Mouse (Mus musculus): Measurements from ENCODE around the gene Gm20379. TPM values are rescaled to one million over a fixed set of nuclear protein-coding genes. Genes with fewer than 3 reads are reported as not detected.
A peak's percentile ranks its signal among the peaks of the same experiment; 100 is the strongest.

The Gm20379 gene
- total RNA-seq (2021), result not detected
- long read RNA-seq, experiment 1, result 0 reads
- long read RNA-seq, experiment 2, result 0 reads

DNA sequence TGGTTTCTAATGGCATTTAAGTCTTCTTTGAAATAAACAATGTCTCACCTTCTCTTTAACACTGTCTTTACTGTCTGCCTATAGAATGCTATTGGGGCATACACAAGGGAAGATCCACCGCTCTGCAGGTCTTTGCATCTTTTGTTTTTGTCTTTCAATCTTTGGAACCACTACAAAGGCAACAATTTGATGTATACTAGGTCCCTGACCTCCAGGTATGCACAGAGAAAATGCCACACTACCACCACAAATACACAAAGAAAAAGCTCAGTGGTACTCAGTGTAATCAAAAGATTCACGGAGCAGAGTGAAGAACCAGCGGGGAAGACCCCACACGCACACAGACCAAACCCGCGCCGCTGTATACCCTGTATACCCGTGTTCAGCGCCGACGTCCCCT, at the start of gene Gm20379:
Gene Gm20379, plus strand, starts transcription at position 301 of the 400 bp plus-strand sequence.
- intact Hi-C loops (cut with DNase I), result no loop called here
- DNase-seq, result no peak

DNA sequence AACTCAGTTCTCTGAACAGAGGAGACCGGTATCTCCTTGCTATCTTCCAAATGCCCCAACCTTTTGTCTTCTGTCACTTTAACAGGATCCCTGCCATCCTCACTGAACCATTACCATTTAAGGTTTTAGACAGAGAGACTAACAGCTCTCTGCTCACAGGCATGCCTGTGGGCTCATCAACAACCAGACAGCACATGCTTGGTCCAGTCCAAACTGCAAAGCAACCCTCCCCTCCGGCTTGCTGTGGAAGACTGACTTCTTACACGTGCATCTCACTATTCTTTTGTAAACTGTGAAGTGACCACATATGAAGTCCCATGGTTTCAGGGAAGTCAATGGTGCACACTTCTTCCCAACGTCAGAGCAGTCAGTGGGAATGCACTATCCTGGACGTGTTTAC, 44.5 kb upstream of the Gm20379 start:
- intact Hi-C loops (cut with DNase I), result no loop called here
- DNase-seq, result no peak

DNA sequence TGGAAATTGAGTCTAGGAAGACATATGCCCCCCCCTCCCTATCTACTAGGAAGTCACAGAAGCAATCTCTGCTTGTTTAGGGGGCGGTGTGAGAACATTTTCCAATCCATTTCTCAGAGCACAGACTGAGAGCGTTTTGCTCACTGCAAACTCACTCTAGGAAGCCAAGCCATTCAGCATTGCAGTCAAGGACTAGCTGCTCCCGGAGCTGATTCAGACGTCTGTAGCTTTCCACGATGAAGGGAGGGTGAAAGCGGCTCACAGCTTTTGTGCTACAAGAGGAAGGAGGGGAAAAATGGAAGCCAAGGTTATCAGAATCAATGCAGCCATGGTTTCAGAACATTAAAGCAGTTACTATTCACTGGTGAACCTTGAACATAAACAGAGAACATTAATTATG, 42.2 kb upstream of the Gm20379 start:
- intact Hi-C loops (cut with DNase I), result no loop called here
- no peak for DNase-seq

DNA sequence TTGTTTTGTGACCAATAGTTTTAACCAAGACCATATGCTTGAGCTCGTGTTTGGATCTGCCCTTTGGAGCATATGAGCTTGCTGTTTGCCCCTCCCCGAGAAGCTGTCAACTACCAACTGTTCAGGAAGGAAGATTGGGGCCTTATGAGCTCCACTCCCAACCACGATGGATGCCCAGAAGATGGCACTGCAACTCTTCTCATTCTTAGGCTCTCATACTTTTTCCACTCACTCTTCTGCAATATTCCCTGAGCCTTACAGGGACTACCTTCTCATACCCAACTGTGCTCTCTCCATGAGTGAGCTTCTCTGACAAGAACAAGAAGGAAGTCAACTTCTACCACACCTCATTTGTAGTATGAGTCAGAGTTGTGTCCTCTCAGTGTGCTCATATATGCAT, 38.7 kb upstream of the Gm20379 start:
- no peak for DNase-seq
- intact Hi-C loops (cut with DNase I), result no loop called here

DNA sequence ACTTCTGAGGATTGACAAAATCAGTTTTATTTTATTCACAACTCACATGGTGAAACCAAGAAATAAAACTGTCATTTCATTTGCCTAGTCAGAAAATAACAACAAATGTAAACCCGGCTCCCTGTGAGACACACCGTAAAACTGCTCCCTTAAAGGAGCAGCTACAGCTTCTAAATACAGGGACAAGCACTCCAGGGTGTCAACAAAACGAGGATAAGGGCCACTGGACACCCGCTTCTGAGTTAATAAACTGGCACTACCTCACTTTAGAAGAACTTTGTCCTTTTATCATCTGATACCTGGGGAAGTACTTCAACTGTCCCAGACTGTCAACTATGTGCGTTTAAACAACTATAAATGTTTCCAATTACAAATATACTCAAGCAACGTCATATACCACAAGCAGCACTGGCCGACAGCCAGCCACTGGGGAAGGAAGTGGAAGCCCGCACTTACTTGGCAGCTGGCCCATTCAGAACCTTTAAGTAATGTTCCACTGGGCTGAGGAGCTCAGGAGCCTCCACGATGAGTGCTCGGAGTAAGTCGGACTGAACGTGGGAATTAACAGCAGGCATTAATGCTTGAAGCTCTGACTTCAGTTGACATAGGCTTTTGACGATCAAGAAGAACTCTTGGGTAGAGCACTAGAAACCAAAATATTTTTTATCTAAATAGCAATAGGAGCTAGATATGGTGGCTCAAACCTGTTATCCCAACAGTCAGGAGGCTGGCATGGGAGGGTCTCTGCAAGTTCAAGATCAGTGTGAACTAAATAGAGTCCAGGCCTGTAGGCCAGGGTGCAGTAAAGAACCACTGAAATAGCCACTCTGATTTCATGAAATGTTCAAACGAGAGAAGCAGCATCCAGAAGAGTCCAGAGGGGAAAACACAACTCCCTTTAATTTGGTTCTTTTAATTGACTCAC, 31.2 kb upstream of the Gm20379 start:
- intact Hi-C loops (cut with DNase I), result no loop called here
- DNase-seq, result peak; percentile 71 to 76

DNA sequence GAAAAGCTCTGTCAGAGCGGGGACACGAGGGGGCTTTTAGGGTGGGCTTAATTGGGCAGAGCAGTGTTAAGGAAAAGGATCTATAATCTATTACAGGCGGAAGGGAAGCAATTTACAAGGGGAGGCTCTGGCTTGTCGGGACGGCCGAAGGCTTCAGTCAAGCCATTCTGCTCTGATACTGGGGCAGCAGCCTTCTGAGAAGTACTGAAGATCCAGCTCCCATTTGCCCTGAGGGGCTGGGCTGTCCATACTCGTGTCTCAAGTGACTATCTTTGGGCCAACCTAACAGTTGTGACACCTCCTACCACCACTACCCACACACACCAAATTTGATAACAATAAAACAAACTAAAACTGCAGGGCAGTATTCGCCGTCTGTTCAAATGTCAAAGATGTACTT, 30.5 kb upstream of the Gm20379 start:
- intact Hi-C loops (cut with DNase I), result no loop called here
- DNase-seq, result no peak

DNA sequence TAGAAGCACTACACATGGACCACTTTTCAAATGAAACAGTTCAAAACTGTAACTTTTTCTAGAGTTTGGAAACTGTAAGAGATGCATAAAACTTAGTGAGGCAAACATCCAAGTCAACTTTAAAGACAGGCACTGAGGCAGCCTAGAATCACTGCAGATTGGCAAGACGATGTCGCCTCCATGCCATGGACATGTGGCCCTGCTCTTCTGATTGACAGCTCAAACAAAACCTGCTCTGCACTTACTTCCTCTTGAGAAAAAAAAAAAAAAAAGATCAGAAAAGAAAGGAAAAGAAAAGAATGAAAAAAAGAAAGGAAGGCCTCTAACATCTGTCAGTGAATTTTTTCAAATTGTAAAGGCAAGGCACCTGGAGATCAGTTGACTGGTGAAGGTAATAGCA, 28.8 kb upstream of the Gm20379 start:
- intact Hi-C loops (cut with DNase I), result no loop called here

DNA sequence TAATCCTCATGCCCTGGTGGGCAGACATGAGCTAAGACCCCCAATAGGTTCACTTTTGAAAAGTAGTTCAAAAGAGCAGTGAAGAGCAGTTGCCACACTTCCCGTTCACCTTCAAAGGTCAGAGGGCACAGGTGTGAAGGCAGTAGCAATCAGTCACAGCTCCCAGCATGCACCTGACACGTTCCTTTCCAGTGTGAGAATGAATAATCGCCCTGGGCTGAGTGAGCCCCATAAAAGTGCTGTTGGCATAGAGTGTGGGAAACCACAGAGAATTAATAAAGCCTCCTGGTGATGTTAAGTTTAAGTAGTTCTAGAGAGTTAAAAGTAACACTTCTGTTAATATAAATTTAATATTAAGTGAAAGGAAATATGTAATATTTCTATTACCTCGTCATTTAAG, 14.2 kb upstream of the Gm20379 start:
- DNase-seq, result no peak
- intact Hi-C loops (cut with DNase I), result no loop called here

More for the DNA sequence above, 28.8 kb upstream of the Gm20379 start:
- DNase-seq, result no peak

DNA sequence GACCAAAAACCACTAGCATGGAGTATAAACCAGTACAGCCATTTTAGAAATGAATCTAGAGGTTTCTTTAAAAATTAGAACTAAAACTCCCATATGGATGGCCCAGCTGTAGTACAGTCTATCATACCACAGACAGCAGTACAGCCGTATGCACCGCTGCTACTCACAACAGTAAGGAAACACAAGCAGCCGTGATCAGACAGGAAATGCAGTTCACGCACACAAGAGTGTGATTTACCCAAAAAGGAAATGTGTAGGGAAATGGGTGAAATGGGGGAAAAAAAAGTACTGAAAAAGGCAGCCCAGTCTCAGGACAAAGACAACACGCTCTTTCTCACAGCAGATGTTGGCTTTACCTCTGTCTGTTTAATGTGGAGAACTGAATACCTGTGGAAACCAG, 11.9 kb upstream of the Gm20379 start:
- intact Hi-C loops (cut with DNase I), result no loop called here
- DNase-seq, result no peak

DNA sequence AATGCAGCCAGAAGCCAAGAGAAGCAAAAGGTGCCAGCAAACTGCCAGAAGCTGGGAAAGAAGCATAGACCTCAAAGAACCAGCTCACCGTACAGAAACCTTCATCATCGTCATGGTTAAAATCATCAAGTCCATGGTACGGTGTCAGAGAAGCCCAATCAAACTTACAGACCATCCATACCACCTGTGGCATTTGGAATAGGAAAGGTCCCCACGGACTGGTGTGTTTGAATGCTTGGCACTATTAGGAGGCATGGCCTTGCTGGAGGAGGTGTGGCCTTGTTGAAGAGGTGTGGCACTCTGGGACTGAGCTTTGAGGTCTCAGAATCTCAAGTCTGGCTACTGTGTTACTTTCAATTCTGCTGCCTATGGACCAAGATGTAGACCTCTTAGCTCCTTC, 9.3 kb upstream of the Gm20379 start:
- intact Hi-C loops (cut with DNase I), result no loop called here
- DNase-seq, result no peak

DNA sequence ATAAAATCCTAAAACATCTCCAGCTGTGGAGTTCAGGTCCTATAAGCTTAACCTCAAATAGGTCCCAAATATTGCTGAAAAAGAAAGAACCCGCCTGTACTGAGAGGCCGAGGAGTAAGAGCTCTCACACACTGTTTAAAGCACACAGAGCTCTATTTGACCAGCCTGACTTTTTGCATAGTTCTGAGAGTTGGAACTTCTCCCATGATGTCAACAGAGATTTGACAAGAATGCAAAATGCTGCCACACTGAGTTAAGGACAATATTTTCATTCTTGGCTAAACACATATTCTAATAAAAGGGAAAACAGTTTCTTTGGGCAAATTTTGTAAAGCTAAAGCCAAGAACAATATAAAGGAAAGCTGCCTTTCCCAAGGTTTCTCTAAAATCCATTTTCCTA, 8.8 kb upstream of the Gm20379 start:
- no peak for DNase-seq
- intact Hi-C loops (cut with DNase I), result no loop called here

DNA sequence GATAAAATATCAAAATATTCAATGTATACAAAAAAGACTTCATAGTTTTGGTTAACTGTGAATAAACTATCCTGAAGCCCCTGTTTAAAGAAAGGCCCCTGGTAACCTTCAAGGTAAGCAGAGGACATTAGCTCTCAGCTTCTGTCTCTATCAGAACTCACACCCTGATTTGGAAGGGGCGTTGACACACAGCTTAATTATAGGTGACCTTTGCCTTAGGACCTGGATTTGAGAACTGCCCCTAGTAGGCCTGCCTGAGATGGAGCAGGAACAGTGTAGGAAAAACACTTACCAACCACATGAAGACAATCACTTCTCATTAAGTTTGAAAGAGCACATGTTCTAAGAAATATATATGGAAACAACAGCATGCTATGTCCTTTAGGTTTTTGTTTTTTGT, 6.3 kb upstream of the Gm20379 start:
- DNase-seq, result no peak

DNA sequence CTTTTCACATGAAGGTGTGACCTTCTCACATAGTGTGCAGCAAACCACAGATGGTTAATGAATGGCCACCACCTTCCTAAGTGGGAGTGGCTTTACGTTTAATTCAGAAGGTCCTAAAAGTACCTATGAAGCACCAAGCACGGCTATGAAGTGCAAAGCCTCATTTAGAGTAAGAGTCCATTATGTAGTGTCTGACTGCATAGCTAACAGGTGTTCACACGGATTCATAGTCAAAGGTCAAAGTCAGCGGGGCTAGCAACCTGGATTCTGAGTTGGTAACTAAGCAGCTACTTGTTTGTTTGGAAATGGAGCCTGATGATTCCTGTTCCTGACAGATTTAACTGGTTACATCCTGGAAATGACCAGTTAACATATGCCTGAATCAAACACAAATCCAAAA, 4.0 kb upstream of the Gm20379 start:
- DNase-seq, result no peak
- intact Hi-C loops (cut with DNase I), result no loop called here

More for the DNA sequence above, 6.3 kb upstream of the Gm20379 start:
- intact Hi-C loops (cut with DNase I), result no loop called here

DNA sequence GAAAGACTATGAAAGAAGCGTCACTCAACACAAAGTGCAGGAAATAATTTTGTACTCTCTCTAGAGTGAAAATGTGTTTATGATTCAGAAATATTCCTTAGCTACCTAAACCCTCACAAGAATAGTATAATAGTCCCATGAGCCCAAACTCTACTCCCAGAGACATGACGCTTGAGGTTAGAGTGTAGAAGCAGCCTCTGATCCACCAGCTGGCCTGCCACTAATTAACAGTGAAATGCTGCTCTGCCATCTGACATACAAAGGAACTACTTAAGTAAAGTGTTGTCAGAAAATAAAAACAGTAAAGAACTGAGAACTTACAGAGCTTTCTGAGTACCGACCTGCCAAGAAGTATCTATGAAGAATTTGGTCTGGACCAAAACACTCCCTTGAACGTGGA, 3.3 kb upstream of the Gm20379 start:
- intact Hi-C loops (cut with DNase I), result no loop called here
- DNase-seq, result no peak

DNA sequence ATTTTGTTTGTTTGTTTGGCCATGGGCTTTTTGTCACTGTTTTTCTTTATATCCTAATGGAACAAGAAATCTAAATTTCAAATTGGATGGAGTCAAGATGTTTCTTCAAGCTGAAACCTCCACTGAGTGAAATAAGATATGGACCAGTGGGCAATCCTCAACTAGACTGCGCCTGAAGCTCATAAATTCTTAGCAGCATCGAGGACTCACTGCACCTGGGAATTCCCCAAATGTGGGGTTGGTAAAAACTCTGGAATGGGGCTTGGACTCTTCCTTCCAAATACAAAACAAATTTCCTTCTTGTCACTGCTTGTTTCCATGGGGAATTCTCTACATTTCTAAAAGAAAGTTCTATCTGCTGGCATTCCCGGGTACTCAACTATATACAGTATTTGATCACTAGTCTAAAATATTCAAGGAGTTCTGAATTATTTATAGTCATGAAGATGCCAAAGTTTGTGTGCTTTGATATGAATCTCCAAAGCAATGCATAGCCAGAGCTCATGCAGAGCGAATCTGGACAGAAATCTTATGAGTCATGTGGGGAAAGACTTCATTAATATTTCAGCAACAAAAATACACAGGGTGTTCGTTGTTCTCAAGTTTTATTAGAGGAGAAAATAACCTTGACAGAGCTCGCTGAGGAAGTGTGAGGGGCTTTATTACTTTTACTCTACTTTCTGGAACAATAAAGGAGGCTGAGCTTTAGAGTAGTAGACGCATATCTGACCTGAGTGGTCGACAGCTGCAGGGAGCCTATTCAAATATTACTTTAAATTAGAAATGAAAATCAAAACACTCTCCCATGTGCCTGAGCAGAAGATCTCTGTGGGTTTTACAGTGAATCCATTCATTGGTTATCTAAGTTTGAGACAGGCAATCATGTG, 2.5 kb upstream of the Gm20379 start:
- intact Hi-C loops (cut with DNase I), result no loop called here
- DNase-seq, result no peak

DNA sequence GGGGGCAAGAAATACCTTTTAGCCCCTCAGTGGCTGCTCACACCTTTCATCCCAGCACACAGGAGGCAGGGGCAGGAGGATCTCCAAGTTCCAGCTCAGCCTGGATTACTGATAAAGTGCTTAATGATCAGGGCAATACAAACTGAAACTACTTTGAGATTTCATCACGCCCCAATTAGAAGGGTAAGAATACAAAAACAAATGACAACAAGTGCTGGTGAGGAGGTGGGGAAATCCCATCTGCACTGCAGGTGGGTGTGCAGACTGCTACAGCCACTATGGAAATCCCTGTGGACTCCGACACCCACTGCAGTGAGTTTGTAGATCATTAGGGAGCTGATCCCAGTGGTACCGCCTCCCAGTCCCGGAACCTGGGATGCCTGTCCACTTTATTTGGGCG, 1.5 kb upstream of the Gm20379 start:
- intact Hi-C loops (cut with DNase I), result no loop called here
- no peak for DNase-seq

DNA sequence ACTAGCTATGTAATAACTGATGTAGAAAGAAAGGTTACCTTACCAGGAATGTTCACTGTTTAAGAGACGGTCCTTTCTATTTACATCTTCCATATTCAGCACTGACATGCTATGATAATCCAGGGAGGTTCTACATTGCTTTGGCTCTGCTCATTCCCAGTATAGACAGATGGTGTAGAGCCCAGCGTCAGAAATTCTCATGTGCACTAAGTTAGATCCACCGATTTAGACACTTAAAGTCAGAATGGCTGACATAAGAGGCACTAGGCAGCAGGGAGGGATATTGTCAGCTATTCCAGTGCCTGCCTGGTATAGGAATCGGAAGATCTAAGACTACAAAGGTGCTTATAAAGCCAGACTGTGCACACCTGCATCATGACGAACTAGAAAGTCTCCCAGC, 8.8 kb downstream of the Gm20379 start:
- no peak for DNase-seq
- intact Hi-C loops (cut with DNase I), result no loop called here

DNA sequence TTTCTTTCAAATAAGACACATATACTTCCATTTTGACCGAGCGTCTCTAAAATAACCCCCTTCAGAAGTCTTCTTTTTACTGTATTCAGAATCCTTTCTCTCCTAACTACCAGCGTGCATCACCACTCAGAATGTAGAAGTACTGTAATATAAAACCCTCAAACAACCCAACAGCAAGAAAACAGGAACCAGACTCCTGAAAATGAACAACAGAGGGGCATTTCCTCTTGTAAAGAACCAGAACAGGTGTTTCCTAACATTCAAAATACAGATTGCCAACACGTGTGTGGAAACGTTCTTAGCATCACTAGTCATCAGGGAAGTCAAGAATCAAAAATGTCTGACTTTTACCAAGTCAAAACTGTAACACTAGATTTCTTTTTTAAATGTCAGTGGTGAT, 15.0 kb downstream of the Gm20379 start:
- intact Hi-C loops (cut with DNase I), result no loop called here
- no peak for DNase-seq

DNA sequence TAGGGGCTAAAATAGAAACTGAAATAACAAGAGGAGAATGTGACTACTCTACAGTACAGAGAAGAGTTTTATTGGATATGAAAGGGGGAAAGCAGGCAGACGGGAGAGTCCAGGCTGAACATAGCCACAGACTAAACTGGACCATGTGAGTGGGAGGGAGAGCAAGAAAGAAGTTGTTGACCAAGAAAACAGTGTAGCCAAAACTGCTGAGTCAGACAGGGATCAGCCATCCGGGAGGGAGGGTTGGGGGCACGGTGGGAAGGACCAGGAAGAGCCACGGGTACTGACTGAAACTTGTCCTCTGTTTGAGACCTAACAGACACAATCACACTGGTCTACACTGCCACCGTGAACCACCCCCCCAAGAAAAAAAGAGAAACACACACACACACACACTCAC, 20.2 kb downstream of the Gm20379 start:
- intact Hi-C loops (cut with DNase I), result no loop called here
- DNase-seq, result no peak

DNA sequence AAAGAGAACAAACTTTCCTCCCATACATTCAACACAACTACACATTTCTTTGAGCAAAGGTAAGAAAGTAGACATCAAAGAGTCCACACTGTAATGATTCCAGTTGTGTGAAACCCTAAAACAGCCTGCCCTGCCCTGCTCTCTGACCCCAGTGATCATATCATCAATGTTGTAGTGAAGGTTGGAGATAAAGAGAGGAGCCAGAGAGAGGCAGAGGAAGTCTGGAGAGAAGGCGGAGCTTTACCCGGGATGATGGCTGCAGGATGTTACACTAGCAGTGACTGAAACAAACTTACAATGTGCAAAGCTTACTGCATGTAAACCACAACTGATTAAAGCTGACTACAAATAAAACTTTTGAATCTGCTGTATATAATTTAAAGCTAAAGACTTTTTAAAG, 22.2 kb downstream of the Gm20379 start:
- DNase-seq, result no peak
- intact Hi-C loops (cut with DNase I), result no loop called here

DNA sequence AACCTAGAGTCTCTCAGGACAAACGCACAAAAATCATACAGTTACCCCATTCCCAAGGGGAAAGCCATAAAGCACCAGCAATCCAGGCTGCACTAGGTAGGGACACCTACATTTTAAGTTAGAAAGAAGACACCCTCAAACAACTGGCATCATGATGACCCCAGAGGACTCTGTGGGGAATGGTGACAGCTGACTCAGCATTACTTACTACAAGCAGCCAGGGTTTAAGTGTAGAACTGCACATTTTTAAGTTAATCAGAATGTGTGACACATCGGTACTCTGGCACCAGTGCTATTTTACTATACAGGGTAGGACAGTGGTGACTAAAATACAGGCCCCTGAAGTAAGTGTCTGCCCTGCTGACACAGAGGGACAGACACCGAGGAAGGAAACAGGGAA, 24.8 kb downstream of the Gm20379 start:
- no peak for DNase-seq
- intact Hi-C loops (cut with DNase I), result no loop called here

All from heart, postnatal 14 days (tissue).